Mouse (Mus musculus) ovary, postnatal 14 days (tissue): Measurements from ENCODE around the gene Nktr.

Experiments used
- DNase-seq: peaks from one replicate; pipeline ENCODE4 v3.0.0; 2022; ENCODE audit warnings: low spot score

Nktr gene

DNA sequence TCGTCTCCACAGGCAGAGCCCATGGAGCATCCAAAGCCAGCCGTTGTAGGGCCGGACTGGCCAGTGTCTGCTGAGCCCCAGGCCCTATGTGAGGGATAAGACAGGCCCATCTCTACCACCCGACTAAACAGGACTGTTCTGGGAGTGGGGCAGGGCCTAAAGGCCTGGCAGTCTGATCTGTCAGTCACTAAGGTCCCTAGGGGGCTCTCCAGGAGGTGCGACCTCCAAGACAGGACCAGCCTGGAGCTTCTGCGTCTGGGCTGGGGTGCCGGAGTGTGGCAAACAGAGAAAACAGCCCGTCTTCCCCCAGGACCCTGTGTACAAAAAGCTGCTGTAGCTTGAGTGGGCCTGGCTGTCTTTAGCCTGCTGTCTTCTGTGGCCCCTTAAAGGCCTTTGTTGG lies 42.8 kb downstream of the Nktr start:
- DNase-seq = no peak

DNA sequence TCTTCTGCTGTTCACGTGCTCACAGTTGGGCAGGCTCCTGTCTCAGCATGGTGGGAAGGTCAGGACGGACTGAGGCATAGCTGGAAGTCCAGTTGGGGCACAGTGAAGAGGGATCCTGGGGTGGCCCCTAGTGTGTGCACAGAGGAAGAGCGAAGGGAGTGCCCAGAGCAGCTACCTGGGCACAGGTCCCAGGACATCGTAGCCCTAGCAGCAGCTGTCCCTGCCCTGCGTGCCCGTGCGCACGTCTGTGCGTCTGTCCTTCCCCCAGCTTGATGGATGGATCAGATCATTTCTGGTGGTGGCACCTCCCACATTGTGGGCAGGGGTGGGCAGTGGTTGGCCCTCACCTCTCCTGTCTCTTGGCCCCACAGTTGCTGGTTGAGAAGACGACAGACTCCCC lies 43.3 kb downstream of the Nktr start:
- DNase-seq = no peak

DNA sequence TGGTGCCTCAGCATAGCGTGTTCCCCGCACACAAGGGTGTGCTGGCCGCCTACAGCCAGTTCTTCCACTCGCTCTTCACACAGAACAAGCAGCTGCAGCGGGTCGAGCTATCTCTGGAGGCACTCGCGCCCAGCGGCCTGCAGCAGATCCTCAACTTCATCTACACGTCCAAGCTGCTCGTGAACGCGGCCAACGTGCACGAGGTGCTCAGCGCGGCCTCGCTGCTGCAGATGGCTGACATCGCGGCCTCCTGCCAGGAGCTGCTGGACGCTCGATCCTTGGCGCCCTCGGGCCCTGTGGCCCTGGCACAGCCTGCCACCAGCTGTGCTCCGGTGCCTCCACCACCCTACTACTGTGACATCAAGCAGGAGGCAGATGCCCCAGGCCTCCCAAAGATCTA lies 43.8 kb downstream of the Nktr start:
- DNase-seq = no peak

DNA sequence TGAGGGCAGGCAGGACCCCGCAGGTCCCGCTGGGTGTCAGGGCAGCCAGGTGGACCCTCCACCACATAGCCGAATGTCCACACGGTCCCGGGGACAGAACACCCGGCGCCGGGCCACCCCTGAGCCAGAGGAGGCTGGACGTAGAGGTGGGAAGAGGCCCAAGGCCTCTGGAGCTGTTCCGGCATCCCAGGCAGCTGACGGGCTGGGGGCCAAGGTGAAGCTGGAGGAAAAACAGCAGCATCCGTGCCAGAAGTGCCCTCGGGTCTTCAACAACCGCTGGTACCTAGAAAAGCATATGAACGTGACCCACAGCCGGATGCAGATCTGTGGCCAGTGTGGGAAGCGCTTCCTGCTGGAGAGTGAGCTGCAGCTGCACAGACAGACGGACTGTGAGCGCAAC lies 44.7 kb downstream of the Nktr start:
- no peak for DNase-seq

DNA sequence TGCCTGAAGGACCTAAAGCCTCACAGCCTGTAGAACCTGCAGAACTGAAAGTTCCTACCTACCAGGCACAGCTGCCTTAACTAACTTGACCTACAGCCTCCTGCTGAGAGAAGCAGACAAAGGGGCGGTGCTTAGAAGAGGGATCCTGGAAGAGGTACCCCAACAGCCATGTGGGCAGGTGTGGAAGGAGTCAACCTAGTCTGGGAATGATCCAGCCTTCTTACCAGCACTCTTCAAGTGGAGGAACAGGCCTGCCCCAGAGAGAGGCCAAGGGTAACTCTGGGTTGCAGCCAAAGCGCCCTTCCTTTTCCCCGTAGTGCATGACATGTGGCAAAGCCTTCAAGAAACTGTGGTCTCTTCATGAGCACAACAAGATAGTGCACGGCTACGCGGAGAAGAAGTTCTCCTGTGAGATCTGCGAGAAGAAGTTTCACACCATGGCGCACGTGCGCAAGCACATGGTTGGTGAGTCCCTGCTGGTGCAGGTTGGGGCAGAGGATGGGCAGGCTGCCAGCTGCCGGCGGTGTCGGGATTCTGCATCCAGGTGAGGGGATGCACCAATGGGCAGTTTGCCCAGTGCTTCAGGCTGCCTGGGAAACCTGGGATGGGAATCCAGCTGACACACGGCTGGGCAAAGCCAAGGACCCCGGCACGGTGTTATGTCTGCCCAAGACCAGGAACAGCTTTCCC lies 46.3 kb downstream of the Nktr start:
- no peak for DNase-seq

DNA sequence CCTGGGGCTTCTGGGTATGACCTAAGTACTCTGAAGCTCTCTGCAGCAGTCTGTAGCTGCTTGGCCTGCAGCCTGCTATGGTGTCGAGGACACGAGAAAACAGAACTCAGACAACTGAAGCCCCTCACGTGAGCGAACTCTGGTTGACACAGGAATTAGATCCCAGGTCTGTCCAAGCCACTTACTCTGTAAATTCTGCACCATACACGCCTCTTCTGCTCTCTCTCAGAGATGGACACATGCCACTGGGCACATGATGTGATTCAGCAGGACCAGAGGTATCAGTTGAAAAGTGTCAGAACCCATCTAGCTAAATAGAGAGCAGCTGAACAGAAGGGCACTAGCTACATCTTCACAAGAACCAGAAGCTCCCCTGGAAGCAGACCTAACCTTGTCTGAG lies 53.4 kb downstream of the Nktr start:
- DNase-seq = no peak

DNA sequence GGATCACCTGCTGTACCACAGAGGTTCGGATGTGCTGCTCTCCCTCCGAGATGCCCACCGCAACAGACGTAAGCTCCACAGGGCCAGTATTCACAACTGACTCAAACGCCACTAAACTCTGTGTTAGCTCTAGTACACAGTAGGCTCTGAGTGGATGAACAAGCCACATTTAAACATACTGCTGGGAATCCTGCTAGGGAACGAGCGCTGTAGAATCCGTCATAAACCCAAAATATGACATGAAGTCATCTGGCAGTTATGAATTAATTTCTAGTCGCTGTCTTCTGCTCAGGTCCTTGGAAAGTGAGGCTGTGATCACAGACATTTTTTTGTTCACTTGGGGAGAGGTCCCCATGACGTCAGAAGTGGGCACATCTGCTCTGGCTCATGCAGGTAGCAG lies 57.0 kb downstream of the Nktr start:
- no peak for DNase-seq

DNA sequence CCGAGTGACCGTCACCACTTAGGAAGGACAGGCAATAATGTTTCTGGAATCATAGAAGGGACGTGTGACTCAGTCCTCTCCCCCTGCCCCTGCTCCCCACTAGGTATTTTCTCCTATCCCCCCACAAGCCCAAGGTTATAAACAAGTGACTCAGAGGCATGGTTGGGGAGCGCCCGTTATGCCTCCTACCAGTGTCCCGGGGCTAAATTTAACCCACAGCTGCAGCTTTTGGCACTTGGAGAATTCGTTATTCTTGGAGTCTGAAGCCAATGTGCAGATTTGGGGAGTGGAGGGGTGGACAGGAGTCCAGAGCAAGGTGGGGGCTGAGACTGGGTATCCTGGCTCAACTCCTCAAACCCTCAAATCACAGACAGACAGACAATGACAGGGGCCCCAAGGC lies 57.5 kb downstream of the Nktr start:
- no peak for DNase-seq

DNA sequence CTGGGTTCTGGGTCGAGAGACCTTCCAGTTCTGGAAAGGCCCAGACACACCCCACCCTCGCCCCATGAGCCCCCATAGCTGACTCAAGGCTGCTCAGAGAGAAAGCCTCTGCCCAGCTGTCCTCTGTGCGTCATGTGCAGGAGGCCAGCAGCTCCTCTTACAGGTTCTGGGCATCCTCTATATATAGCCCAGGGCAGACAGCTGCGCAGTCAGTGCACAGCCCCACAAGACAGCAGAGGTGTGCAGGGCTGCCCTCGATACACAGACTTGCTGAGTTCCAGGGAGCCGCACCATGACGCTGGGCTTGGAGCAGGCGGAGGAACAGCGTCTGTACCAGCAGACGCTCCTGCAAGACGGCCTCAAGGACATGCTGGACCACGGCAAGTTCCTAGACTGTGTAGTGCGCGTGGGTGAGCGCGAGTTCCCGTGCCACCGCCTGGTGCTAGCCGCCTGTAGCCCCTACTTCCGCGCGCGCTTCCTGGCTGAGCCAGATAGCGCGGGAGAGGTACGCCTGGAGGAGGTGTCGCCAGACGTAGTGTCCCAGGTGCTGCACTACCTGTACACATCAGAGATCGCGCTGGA lies 58.6 kb downstream of the Nktr start, which contains the start of gene Klhl40:
Gene Klhl40 (plus strand): TSS at position 124 of the 582 bp plus-strand sequence.
- DNase-seq = no peak

DNA sequence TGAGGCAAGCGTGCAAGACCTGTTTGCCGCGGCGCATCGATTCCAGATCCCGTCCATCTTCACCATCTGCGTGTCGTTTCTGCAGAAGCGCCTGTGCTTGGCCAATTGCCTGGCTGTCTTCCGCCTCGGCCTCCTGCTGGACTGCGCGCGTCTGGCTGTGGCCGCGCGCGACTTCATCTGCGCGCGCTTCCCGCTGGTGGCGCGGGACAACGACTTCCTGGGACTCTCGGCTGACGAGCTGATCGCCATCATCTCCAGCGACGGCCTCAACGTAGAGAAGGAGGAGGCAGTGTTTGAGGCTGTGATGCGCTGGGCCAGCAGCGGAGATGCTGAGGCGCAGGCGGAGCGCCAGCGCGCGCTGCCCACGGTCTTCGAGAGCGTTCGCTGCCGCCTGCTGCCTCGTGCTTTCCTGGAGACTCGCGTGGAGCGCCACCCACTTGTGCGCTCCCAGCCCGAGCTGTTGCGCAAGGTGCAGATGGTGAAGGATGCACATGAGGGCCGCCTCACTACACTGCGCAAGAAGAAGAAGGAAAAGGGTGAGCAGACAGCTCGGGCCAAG lies 59.2 kb downstream of the Nktr start:
- DNase-seq = no peak

DNA sequence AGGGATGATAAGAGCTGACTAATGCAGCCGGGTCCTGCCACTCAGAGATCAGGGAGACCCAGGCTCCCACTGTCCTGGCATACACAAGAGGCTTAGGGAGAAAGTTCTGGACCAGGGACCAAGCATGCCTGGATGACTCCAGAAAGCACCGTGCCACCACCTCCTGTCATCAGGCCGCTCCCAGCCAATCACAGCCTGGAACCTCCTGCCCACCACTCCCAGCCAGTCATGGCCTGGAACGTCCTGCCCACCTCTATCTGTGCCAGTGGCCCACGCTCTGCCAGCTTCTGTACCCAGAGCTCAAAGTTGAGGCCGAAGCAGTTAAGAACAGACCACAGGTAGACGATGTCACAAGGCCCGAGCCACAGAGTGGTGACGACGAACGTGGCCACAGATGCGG lies 65.8 kb downstream of the Nktr start:
- no peak for DNase-seq

DNA sequence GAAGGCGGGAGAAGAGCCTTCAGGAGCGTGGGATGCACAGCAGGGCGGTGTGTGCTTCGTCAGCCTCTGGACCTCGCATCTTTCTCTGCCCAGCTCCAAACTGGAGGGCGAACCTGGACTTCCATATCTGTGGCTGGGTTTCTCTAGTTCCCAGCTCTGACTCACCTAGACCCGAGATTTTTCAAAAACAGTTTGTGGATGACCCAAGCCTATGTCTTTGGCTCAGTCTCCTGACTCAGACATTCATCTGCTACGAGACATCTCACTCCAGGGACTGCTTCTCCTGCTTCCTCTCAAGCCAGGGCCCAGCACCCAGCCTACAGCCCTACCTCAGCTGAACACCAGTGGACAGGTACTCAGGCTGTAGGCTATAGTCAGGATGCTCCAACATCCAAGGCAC lies 66.3 kb downstream of the Nktr start:
- DNase-seq = no peak

DNA sequence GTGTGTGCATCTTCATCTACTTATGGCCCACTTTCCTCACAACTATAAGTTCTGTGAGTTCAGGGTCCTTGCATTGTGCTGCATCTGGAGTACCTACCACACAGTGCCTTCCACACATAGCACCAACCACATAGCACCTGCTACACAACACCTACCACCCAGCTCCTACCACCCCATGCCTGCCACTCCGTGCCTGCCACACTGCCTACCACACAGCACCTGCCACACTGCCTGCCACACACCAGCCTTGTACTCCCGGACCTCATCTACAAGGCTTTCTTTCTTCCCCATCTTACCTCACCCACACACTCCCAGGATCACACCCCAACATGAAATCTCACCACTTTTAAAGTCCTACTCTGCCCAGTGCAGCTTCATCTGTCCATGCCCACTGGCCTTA lies 67.4 kb downstream of the Nktr start:
- DNase-seq = no peak

DNA sequence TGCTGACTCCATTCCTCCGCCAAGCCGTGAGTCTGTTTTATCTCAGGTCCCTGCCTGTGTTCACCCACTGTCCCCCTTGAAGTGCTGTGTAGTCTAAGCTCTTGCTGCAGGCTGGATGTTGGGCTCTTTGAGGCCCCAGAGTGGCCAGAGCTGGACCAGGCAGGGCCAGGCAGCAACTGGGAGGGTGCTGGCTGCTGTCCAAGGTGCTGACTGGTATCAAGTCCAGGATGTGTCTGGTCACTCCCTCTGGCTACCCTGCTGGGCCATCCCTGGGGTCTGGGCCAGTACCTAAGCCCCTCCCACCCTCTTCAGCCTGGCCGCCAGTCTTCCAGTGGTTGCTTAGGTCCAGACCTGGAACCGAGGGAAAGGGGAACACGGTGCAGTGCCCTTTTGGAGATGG lies 72.2 kb downstream of the Nktr start:
- peak; percentile 67 for DNase-seq

DNA sequence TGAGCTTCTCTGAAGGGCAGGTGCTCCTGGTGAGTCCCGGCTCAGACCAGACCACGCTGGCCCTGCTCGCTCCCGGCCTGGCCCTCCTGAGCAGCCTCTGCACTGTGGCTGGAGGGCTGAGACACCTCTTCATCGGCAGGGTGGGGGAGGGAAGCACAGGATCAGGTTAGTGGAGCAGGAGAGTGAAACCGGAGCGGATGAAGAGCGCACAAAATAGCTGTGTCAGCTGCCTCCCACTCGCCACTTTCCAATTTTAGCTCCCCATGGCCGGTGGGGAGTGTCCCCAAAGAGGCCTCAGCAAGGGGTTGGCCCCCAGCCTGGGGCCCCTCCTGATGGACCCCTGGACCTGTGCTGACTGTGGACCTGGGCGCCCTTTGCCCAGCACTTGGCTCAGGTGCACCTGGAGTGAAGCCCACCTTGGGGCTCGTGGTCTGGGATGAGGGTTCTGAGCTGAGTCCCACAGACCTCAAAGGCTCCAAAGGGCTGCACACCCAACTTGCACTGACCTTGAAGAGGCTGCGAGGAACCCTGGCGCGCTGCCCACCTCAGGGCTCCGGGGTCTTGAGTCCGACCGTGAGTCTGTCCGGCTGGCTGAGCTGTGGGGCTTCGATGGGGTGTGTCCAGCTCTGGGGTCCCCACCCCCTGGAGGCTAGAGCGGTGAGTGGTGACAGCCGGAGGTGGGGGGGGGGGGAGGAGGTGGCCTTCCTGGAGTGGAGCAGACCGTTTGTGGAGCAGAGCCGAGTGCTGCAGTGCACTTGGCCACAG lies 73.0 kb downstream of the Nktr start, which contains the start of gene Hhatl:
Gene Hhatl (minus strand): TSS at position 751 of the 765 bp plus-strand sequence.
- DNase-seq = no peak

DNA sequence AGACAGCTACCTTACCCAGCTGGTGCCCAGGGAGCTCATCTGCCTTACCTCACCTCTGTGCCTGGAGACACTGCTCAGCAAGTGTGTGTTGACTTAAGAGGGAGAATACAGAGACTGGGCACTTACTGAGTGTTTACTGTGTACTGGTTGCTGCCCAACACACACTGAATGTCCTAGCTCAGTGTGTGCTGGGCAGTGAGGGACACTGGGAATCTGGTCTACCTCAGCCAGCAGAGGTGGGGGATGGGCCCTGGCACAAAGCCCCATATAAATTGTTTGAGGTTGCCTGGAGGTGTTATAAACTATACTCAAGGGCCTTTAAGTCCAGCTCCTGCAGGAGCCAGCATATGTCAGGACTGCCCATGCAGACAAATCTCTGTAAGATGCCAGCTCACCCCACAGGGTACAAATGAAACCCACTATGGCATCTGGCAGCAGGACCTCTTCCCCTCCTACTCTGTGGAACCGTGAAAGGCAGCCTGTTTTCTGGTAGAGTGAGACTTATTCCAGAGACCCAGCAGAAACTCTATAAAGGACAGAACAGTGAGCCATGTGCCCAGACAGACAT lies 76.1 kb downstream of the Nktr start:
- no peak for DNase-seq

DNA sequence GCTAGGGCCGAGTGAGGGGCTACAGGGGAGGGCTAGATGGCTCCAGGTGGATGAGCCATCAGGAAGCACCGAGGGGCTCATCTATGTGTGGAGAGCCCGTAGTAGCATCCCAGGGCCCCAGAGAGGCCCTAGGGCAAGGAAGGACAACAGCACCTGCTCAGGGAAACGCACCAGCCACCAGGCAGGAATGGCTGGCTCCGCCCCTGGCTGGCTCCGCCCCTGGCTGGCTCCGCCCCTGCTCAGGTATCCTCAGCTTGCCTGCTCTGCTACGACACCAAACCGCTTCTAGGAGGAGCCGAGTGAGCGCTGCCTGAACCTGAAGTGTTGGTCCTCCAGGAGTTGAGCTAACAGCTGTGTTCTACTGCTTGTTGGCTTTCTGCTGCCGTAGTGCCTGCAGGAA lies 78.8 kb downstream of the Nktr start:
- DNase-seq = no peak

DNA sequence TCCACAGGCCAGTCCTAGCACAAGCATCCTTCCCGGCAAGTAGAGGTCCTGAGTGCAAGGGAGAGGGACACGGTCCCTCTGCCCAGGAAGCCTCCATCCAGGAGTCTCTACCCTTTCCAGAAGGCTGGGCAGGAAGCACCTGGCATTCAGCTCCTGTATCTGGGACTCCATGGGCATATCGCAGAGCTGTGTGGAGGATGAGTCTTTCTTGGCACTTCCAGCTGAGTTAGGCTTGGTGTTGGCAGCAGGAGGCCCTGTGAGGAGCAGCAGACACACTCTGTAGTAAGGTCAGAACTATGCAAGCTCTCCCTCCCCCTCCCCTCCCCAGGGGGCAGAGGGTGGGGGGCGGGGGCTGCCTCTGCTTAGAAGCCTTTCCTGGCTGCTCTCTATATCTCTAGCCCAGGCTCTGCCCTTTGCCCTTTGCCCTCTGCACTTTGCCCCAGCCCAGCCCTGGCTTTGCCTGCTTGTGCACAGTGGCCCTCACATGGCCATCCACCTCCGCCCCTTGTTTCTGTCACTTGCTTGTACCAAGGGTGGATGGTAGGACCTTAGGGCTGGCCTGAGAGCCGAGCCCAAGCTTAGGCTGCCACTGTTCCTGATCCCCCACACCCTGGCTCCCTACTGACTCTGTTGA lies 80.0 kb downstream of the Nktr start:
- DNase-seq = no peak

DNA sequence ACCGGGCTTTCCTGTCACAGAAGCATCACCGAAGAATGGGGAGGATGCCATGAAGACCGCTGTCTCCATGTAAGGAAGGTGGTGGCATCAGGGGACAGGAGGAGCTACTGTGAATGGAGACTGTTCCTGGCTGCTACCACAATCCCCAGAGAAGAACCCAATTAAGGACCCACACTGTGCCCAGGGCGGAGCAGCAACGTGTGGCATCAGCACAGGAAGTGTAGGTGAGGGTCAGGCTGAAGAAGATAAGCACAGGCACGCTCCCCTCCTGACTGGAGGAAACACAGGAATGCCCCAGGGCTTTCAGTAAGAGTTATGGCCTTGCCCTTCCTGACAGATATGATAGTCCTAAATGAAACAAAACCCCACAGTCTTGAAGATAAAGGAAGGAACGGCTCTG lies 83.8 kb downstream of the Nktr start:
- no peak for DNase-seq
